Mouse (Mus musculus) limb, embryonic 14.5 days (tissue): ENCODE data around the gene E4f1. TPM values are rescaled to one million over a fixed set of nuclear protein-coding genes. Genes with fewer than 3 reads are reported as not detected.
A peak's percentile ranks its signal among the peaks of the same experiment; 100 is the strongest.

Source experiments
- ATAC-seq: fragments of 200-750 bp; cut with Nextera tagmentation; 2 replicates; pipeline ENCODE4 v1.8.0; 2017; ENCODE audit warnings: low read depth, moderate number of reproducible peaks, moderate TSS enrichment; ENCODE audit not compliant: low FRiP score
- DNase-seq: peaks from one replicate; pipeline ENCODE4 v3.0.0-alpha.2; 2015; ENCODE audit warnings: low spot score
- H3K27ac ChIP-seq: fragments of 300-500 bp; sonication (generic); replicated peaks from 2 replicates; pipeline ENCODE4 v1.5.1; 2014; ENCODE audit warnings: low read depth, mild to moderate bottlenecking, low read length, moderate library complexity, mixed read lengths
- H3K27me3 ChIP-seq: fragments of 300-500 bp; sonication (generic); 2 replicates; pipeline ENCODE4 v1.6.1; 2014; ENCODE audit warnings: low read length, mixed read lengths; ENCODE audit not compliant: control insufficient read depth, insufficient read depth
- H3K36me3 ChIP-seq: fragments of 300-500 bp; sonication (generic); 2 replicates; pipeline ENCODE4 v1.6.1; 2014; ENCODE audit warnings: mild to moderate bottlenecking, low read length, moderate library complexity, mixed read lengths; ENCODE audit not compliant: control insufficient read depth, insufficient read depth
- H3K4me1 ChIP-seq: fragments of 300-500 bp; sonication (generic); 2 replicates; pipeline ENCODE4 v1.6.1; 2014; ENCODE audit warnings: antibody characterized with exemption, low read length, mixed read lengths; ENCODE audit not compliant: control insufficient read depth, insufficient read depth
- H3K4me2 ChIP-seq: fragments of 300-500 bp; sonication (generic); replicated peaks from 2 replicates; pipeline ENCODE4 v1.6.1; 2014; ENCODE audit warnings: low read depth, mild to moderate bottlenecking, low read length, moderate library complexity; ENCODE audit not compliant: severe bottlenecking
- H3K4me3 ChIP-seq: fragments of 300-500 bp; sonication (generic); replicated peaks from 2 replicates; pipeline ENCODE4 v1.5.1; 2014; ENCODE audit warnings: low read length
- H3K9ac ChIP-seq: fragments of 300-500 bp; sonication (generic); 2 replicates; pipeline ENCODE4 v1.6.1; 2014; ENCODE audit warnings: mild to moderate bottlenecking, low read depth, low read length, moderate library complexity; ENCODE audit not compliant: severe bottlenecking
- H3K9me3 ChIP-seq: fragments of 300-500 bp; sonication (generic); 2 replicates; pipeline ENCODE4 v1.6.1; 2016; ENCODE audit warnings: low read length; ENCODE audit not compliant: control insufficient read depth
- POLR2A ChIP-seq: fragments of 200-500 bp; IDR thresholded peaks from 2 replicates; pipeline ENCODE4 v1.8.0; 2012; ENCODE audit warnings: inconsistent platforms, mild to moderate bottlenecking, moderate library complexity, borderline replicate concordance; ENCODE audit not compliant: insufficient read depth, insufficient read length; ENCODE audit errors: extremely low read depth
- WGBS: fragments of 180-500 bp; shearing (Covaris S2); extraction: QIAGEN DNeasy Blood & Tissue Kit; methylation state at CpG from one replicate; pipeline ENCODE4 v1.1.7; 2014; 5-methylcytosine and 5-hydroxymethylcytosine counted together
- polyA plus RNA-seq, 2 experiments: library from polyadenylated mRNA; depleted of rRNA in 1 of 2; stranded (reverse) in 1 of 2; unstranded in 1 of 2; fragments of >200 nt; fragmentation: Nextera tagmentation in 1 of 2; extraction: Ambion mirVana in 1 of 2; gene quantifications; 2 replicates each; pipeline versions ENCODE4 v1.2.1 to v1.2.3; 2012 to 2014

Gene E4f1
- polyA plus RNA-seq, 2 experiments, result 16.6 to 80.6 TPM

GRCm38 (mm10) chr17:24472512-24472911 lies 2.4 kb upstream of the E4f1 start:
- Histone ChIP-seq H3K9ac (peak overlapping the region; percentile 0; the same call in 1 of the 2 replicates), H3K36me3 (peaks cover 42% of the 10 kb centered on the region), H3K27me3 (no peaks in the 10 kb centered on the region), H3K27ac (no peak overlapping the region), H3K4me2 (peak overlapping the region; percentile 98; the same call in 1 of the 2 replicates), H3K9me3 (no peaks in the 10 kb centered on the region), H3K4me1 (peaks cover 18% of the 10 kb centered on the region), H3K4me3 (0 out of 2 replicates have a peak overlapping the region, but pooled peaks have one; percentile 90)
- DNase-seq, result no peak
- WGBS, result 72% methylated on average over 4 of the region's 4 CpGs
- ATAC-seq, result no peak
- no peak for TF ChIP-seq POLR2A

- no peaks in the 10 kb centered on the region for H3K9me3 ChIP-seq
- peaks cover 29% of the 10 kb centered on the region for H3K36me3 ChIP-seq
- 1% methylated on average over 68 of the region's 68 CpGs for WGBS
- H3K4me1 ChIP-seq, result peaks cover 18% of the 10 kb centered on the region
- peak overlapping the region; percentile 63; the same call in 1 of the 2 replicates for H3K27ac ChIP-seq
- H3K9ac ChIP-seq, result peak overlapping the region; percentile 77
- H3K4me3 ChIP-seq, result peak overlapping the region; percentile 90
- H3K27me3 ChIP-seq, result no peaks in the 10 kb centered on the region
- ATAC-seq (peak; percentile 2; the same call in 1 of the 2 replicates), DNase-seq (no peak)
- H3K4me2 ChIP-seq, result peak overlapping the region; percentile 98
- no peak for TF ChIP-seq POLR2A
These were observed 801 bp upstream of the E4f1 start for GRCm38 (mm10) chr17:24470701-24471527.

GRCm38 (mm10) chr17:24469336-24469909 lies 690 bp downstream of the E4f1 start:
- DNase-seq, result no peak
- Histone ChIP-seq H3K27me3 (no peaks in the 10 kb centered on the region), H3K4me2 (peak overlapping the region; percentile 98), H3K4me3 (peak overlapping the region; percentile 90), H3K9ac (peak overlapping the region; percentile 55), H3K27ac (peak overlapping the region; percentile 76; the same call in 1 of the 2 replicates), H3K9me3 (no peaks in the 10 kb centered on the region), H3K4me1 (peaks cover 18% of the 10 kb centered on the region), H3K36me3 (peaks cover 15% of the 10 kb centered on the region; the same call in 1 of the 2 replicates)
- ATAC-seq, result no peak
- 16% methylated on average over 7 of the region's 7 CpGs for WGBS
- no peak for TF ChIP-seq POLR2A

- Histone ChIP-seq H3K9ac (no peak overlapping the region), H3K9me3 (no peaks in the 10 kb centered on the region), H3K4me3 (no peak overlapping the region), H3K4me1 (peaks cover 18% of the 10 kb centered on the region), H3K4me2 (no peak overlapping the region), H3K36me3 (0 out of 2 replicates have a peak, but pooled peaks cover 9% of the 10 kb centered on the region), H3K27me3 (no peaks in the 10 kb centered on the region), H3K27ac (no peak overlapping the region)
- no peak for ATAC-seq
- TF ChIP-seq POLR2A, result no peak
- WGBS, result 88% methylated on average over 5 of the region's 5 CpGs
- DNase-seq, result no peak
These were observed 1.4 kb downstream of the E4f1 start for GRCm38 (mm10) chr17:24468636-24469246.
